Mouse (Mus musculus): ENCODE data around the gene Slc28a1. TPM values are rescaled to one million over a fixed set of nuclear protein-coding genes. Genes with fewer than 3 reads are reported as not detected.

Slc28a1 gene
- polyA plus RNA-seq, 1 experiment from 2014 or later = 0.09 TPM

- Histone ChIP-seq H3K27me3 (ENCODE audit: control insufficient read depth, insufficient read depth, low read length) (no peaks in the 10 kb centered on the region), H3K4me2 (ENCODE audit: low read depth, low read length) (no peak overlapping the region), H3K4me1 (ENCODE audit: control insufficient read depth, insufficient read depth, low read length) (peaks cover 21% of the 10 kb centered on the region), H3K4me3 (ENCODE audit: low read length) (no peak overlapping the region), H3K36me3 (ENCODE audit: control insufficient read depth, insufficient read depth) (no peaks in the 10 kb centered on the region), H3K9me3 (replicated peaks; ENCODE audit: control insufficient read depth, low read length) (no peaks in the 10 kb centered on the region), H3K27ac (ENCODE audit: low read length) (no peak overlapping the region), H3K9ac (ENCODE audit: low read length) (no peak overlapping the region)
- no peak for ATAC-seq (replicated peaks; ENCODE audit: extremely low read depth, insufficient read depth, low FRiP score)
- 90% methylated on average over 2 of the region's 2 CpGs for WGBS
Observed at GRCm38 (mm10) chr7:81111729-81112128, 2.9 kb upstream of the Slc28a1 start.

- H3K27ac ChIP-seq (ENCODE audit: low read length) = no peak overlapping the region
- H3K36me3 ChIP-seq (ENCODE audit: control insufficient read depth, insufficient read depth) = no peaks in the 10 kb centered on the region
- H3K9ac ChIP-seq (ENCODE audit: low read length) = no peak overlapping the region
- no peaks in the 10 kb centered on the region for H3K9me3 ChIP-seq (replicated peaks; ENCODE audit: control insufficient read depth, low read length)
- no peaks in the 10 kb centered on the region for H3K27me3 ChIP-seq (ENCODE audit: control insufficient read depth, insufficient read depth, low read length)
- H3K4me2 ChIP-seq (ENCODE audit: low read depth, low read length) = no peak overlapping the region
- H3K4me3 ChIP-seq (ENCODE audit: low read length) = no peak overlapping the region
- no peak for ATAC-seq (replicated peaks; ENCODE audit: extremely low read depth, insufficient read depth, low FRiP score)
- 34% methylated on average over 6 of the region's 6 CpGs for WGBS
- H3K4me1 ChIP-seq (ENCODE audit: control insufficient read depth, insufficient read depth, low read length) = peaks cover 21% of the 10 kb centered on the region
Observed at GRCm38 (mm10) chr7:81112686-81113360, 1.8 kb upstream of the Slc28a1 start.

GRCm38 (mm10) chr7:81121099-81121498 is 6.5 kb downstream of the Slc28a1 start:
- Histone ChIP-seq H3K27me3 (ENCODE audit: control insufficient read depth, insufficient read depth, low read length) (no peaks in the 10 kb centered on the region), H3K4me3 (ENCODE audit: low read length) (no peak overlapping the region), H3K9ac (ENCODE audit: low read length) (no peak overlapping the region), H3K4me1 (ENCODE audit: control insufficient read depth, insufficient read depth, low read length) (no peaks in the 10 kb centered on the region; the same call in 1 of the 2 replicates), H3K9me3 (replicated peaks; ENCODE audit: control insufficient read depth, low read length) (no peaks in the 10 kb centered on the region), H3K4me2 (ENCODE audit: low read depth, low read length) (no peak overlapping the region), H3K36me3 (ENCODE audit: control insufficient read depth, insufficient read depth) (no peaks in the 10 kb centered on the region), H3K27ac (ENCODE audit: low read length) (no peak overlapping the region)
- ATAC-seq (replicated peaks; ENCODE audit: extremely low read depth, insufficient read depth, low FRiP score) = no peak
- WGBS = 75% methylated on average over 3 of the region's 3 CpGs

GRCm38 (mm10) chr7:81122808-81123207 is 8.2 kb downstream of the Slc28a1 start:
- Histone ChIP-seq H3K9me3 (replicated peaks; ENCODE audit: control insufficient read depth, low read length) (no peaks in the 10 kb centered on the region), H3K4me1 (ENCODE audit: control insufficient read depth, insufficient read depth, low read length) (no peaks in the 10 kb centered on the region; the same call in 1 of the 2 replicates), H3K27ac (ENCODE audit: low read length) (no peak overlapping the region), H3K9ac (ENCODE audit: low read length) (no peak overlapping the region), H3K36me3 (ENCODE audit: control insufficient read depth, insufficient read depth) (no peaks in the 10 kb centered on the region), H3K27me3 (ENCODE audit: control insufficient read depth, insufficient read depth, low read length) (no peaks in the 10 kb centered on the region), H3K4me3 (ENCODE audit: low read length) (no peak overlapping the region), H3K4me2 (ENCODE audit: low read depth, low read length) (no peak overlapping the region)
- no peak for ATAC-seq (replicated peaks; ENCODE audit: extremely low read depth, insufficient read depth, low FRiP score)
- WGBS = 58% methylated on average over 2 of the region's 2 CpGs

- H3K36me3 ChIP-seq (ENCODE audit: control insufficient read depth, insufficient read depth) = no peaks in the 10 kb centered on the region
- H3K27ac ChIP-seq (ENCODE audit: low read length) = no peak overlapping the region
- no peak overlapping the region for H3K4me2 ChIP-seq (ENCODE audit: low read depth, low read length)
- H3K4me3 ChIP-seq (ENCODE audit: low read length) = no peak overlapping the region
- H3K9me3 ChIP-seq (replicated peaks; ENCODE audit: control insufficient read depth, low read length) = no peaks in the 10 kb centered on the region
- no peak overlapping the region for H3K9ac ChIP-seq (ENCODE audit: low read length)
- H3K27me3 ChIP-seq (ENCODE audit: control insufficient read depth, insufficient read depth, low read length) = no peaks in the 10 kb centered on the region
- no peaks in the 10 kb centered on the region; the same call in 1 of the 2 replicates for H3K4me1 ChIP-seq (ENCODE audit: control insufficient read depth, insufficient read depth, low read length)
- no peak for ATAC-seq (replicated peaks; ENCODE audit: extremely low read depth, insufficient read depth, low FRiP score)
- 68% methylated on average over 5 of the region's 5 CpGs for WGBS
Observed at GRCm38 (mm10) chr7:81123553-81123952, 9.0 kb downstream of the Slc28a1 start.

- Histone ChIP-seq H3K9me3 (replicated peaks; ENCODE audit: control insufficient read depth, low read length) (no peaks in the 10 kb centered on the region), H3K9ac (ENCODE audit: low read length) (no peak overlapping the region), H3K4me2 (ENCODE audit: low read depth, low read length) (no peak overlapping the region), H3K4me3 (ENCODE audit: low read length) (no peak overlapping the region), H3K27me3 (ENCODE audit: control insufficient read depth, insufficient read depth, low read length) (no peaks in the 10 kb centered on the region), H3K36me3 (ENCODE audit: control insufficient read depth, insufficient read depth) (no peaks in the 10 kb centered on the region), H3K27ac (ENCODE audit: low read length) (no peak overlapping the region), H3K4me1 (ENCODE audit: control insufficient read depth, insufficient read depth, low read length) (peaks cover 6% of the 10 kb centered on the region)
- 72% methylated on average over 8 of the region's 8 CpGs for WGBS
- no peak for ATAC-seq (replicated peaks; ENCODE audit: extremely low read depth, insufficient read depth, low FRiP score)
Observed at GRCm38 (mm10) chr7:81124773-81125172, 10.2 kb downstream of the Slc28a1 start.

GRCm38 (mm10) chr7:81125215-81126175 is 10.9 kb downstream of the Slc28a1 start:
- no peaks in the 10 kb centered on the region for H3K9me3 ChIP-seq (replicated peaks; ENCODE audit: control insufficient read depth, low read length)
- H3K27me3 ChIP-seq (ENCODE audit: control insufficient read depth, insufficient read depth, low read length) = no peaks in the 10 kb centered on the region
- no peaks in the 10 kb centered on the region for H3K36me3 ChIP-seq (ENCODE audit: control insufficient read depth, insufficient read depth)
- H3K4me2 ChIP-seq (ENCODE audit: low read depth, low read length) = no peak overlapping the region
- no peak overlapping the region for H3K27ac ChIP-seq (ENCODE audit: low read length)
- no peak for ATAC-seq (replicated peaks; ENCODE audit: extremely low read depth, insufficient read depth, low FRiP score)
- H3K4me3 ChIP-seq (ENCODE audit: low read length) = no peak overlapping the region
- H3K9ac ChIP-seq (ENCODE audit: low read length) = no peak overlapping the region
- H3K4me1 ChIP-seq (ENCODE audit: control insufficient read depth, insufficient read depth, low read length) = peaks cover 6% of the 10 kb centered on the region
- WGBS = 65% methylated on average over 10 of the region's 10 CpGs

- Histone ChIP-seq H3K4me2 (ENCODE audit: low read depth, low read length) (no peak overlapping the region), H3K4me1 (ENCODE audit: control insufficient read depth, insufficient read depth, low read length) (peaks cover 31% of the 10 kb centered on the region), H3K36me3 (ENCODE audit: control insufficient read depth, insufficient read depth) (no peaks in the 10 kb centered on the region), H3K4me3 (ENCODE audit: low read length) (no peak overlapping the region), H3K27ac (ENCODE audit: low read length) (no peak overlapping the region), H3K9me3 (replicated peaks; ENCODE audit: control insufficient read depth, low read length) (no peaks in the 10 kb centered on the region), H3K9ac (ENCODE audit: low read length) (no peak overlapping the region), H3K27me3 (ENCODE audit: control insufficient read depth, insufficient read depth, low read length) (no peaks in the 10 kb centered on the region)
- no peak for ATAC-seq (replicated peaks; ENCODE audit: extremely low read depth, insufficient read depth, low FRiP score)
- WGBS = 60% methylated on average over 7 of the region's 7 CpGs
Observed at GRCm38 (mm10) chr7:81131864-81132263, 17.3 kb downstream of the Slc28a1 start.

GRCm38 (mm10) chr7:81132851-81133279 is 18.3 kb downstream of the Slc28a1 start:
- 0 out of 2 replicates have a peak overlapping the region, but pooled peaks have one; percentile 21 for H3K9ac ChIP-seq (ENCODE audit: low read length)
- H3K27me3 ChIP-seq (ENCODE audit: control insufficient read depth, insufficient read depth, low read length) = no peaks in the 10 kb centered on the region
- no peak overlapping the region for H3K4me3 ChIP-seq (ENCODE audit: low read length)
- H3K36me3 ChIP-seq (ENCODE audit: control insufficient read depth, insufficient read depth) = no peaks in the 10 kb centered on the region
- no peak overlapping the region for H3K4me2 ChIP-seq (ENCODE audit: low read depth, low read length)
- H3K9me3 ChIP-seq (replicated peaks; ENCODE audit: control insufficient read depth, low read length) = no peaks in the 10 kb centered on the region
- 32% methylated on average over 2 of the region's 2 CpGs for WGBS
- peak overlapping the region; percentile 78 for H3K27ac ChIP-seq (ENCODE audit: low read length)
- peaks cover 31% of the 10 kb centered on the region for H3K4me1 ChIP-seq (ENCODE audit: control insufficient read depth, insufficient read depth, low read length)
- ATAC-seq (replicated peaks; ENCODE audit: extremely low read depth, insufficient read depth, low FRiP score) = peak; percentile 82
